Mouse (Mus musculus): Measurements from ENCODE around the gene Oca2.

Gene Oca2

GRCm38 (mm10) chr7:56381750-56382421 lies 142.3 kb downstream of the Oca2 start:
- DNase-seq (ENCODE audit: low read depth in 2 of 2, low spot score in 2 of 2), result no peak

GRCm38 (mm10) chr7:56382706-56383105 lies 143.1 kb downstream of the Oca2 start:
- DNase-seq (ENCODE audit: low read depth in 2 of 2, low spot score in 2 of 2), result no peak

- DNase-seq (ENCODE audit: low read depth in 2 of 2, low spot score in 2 of 2), result no peak
These were observed 148.7 kb downstream of the Oca2 start for GRCm38 (mm10) chr7:56388295-56388694.

- DNase-seq (ENCODE audit: low read depth in 2 of 2, low spot score in 2 of 2), result no peak
These were observed 178.7 kb downstream of the Oca2 start for GRCm38 (mm10) chr7:56418182-56418836.

DNA sequence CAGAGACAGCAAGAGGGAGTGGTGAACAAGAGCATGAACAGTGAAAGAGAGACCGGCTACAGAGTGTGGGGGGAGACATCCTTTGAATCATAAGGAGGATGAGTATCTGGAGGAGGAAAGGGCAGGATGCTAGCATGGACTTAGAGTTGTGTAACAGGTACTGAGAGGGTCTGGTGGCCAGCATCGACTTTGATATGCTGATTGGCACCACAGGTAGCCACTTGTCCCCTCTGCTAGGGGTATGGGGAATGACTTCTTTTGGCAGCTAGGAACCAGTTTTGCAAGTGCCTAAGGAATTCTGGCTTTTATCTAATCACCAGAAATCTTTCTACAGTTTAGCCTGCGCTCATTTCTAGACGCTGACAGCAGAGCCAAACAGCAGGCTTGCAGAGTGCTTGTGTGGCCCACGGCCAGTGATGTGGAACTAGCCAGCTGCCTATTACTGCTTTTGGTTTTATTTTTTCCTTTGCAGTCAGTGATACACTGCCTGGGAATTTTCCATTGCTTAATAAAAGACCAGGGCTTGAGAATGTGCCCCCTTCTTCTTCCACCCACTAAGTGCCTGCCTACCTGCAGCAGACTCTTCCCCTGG lies 179.8 kb downstream of the Oca2 start:
- no peak for DNase-seq (ENCODE audit: low read depth in 2 of 2, low spot score in 2 of 2)

DNA sequence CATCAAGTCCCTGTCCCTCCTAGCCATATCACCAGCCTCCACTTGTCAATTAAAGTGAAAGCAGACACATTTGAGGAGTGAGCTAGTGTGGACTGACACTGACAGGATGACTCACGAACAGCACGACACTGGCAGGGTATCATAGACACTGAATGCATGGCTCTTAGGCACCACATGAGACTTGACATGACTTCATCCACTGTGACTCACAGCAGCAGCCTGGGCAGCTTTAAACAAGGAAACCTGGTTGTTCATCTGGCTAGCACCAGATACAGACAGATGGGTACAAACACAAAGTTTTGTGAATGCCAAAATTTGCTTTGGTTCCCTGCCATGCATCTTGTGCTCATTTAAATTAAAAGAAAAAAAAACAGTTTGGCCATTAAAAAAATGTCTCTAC lies 182.4 kb downstream of the Oca2 start:
- no peak for DNase-seq (ENCODE audit: low read depth in 2 of 2, low spot score in 2 of 2)

GRCm38 (mm10) chr7:56423548-56423947 lies 184.0 kb downstream of the Oca2 start:
- DNase-seq (ENCODE audit: low read depth in 2 of 2, low spot score in 2 of 2), result no peak

GRCm38 (mm10) chr7:56460814-56461520 lies 221.4 kb downstream of the Oca2 start:
- no peak for DNase-seq (ENCODE audit: low read depth in 2 of 2, low spot score in 2 of 2)

DNA sequence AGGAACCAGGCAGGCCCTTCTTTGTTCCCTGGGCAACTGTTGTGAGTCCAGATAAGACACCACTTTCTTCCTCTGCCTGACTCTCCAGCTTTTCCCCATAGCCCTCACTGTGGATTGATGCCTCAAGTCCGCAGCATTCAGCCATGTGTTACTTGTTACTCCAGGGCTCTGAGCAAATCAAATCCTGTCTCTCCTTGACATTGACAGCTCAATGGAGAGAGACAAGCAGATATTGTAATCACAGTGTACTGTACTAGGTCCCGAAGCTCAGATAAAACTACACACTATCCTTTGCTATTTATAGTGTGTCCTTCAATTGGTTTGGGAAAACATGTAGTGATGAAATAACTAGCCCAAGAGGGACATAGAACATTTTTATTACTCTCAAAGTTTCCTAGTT lies 258.7 kb downstream of the Oca2 start:
- no peak for DNase-seq (ENCODE audit: low read depth in 2 of 2, low spot score in 2 of 2)

GRCm38 (mm10) chr7:56499319-56499718 lies 259.8 kb downstream of the Oca2 start:
- no peak for DNase-seq (ENCODE audit: low read depth in 2 of 2, low spot score in 2 of 2)

DNA sequence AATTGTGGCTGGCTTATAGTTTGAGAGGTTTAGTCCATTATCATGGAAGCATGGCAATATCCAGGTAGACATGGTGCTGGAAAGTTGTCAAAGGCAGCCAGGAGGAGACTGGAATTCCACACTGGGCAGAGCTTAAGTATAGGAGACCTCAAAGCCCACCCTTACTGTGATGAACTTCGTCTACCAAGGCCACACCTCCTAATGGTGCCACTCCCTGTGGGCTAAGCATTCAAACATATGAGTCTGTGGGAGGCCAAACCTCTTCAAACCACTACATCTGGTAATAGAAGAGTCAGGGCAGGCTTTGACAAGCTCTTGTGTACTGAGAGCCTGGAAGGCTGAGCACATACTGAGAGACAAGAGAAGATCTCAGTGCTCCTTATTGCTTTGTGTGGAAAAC lies 260.2 kb downstream of the Oca2 start:
- no peak for DNase-seq (ENCODE audit: low read depth in 2 of 2, low spot score in 2 of 2)

- DNase-seq (ENCODE audit: low read depth in 2 of 2, low spot score in 2 of 2), result no peak
These were observed 260.9 kb downstream of the Oca2 start for GRCm38 (mm10) chr7:56500438-56500837.

DNA sequence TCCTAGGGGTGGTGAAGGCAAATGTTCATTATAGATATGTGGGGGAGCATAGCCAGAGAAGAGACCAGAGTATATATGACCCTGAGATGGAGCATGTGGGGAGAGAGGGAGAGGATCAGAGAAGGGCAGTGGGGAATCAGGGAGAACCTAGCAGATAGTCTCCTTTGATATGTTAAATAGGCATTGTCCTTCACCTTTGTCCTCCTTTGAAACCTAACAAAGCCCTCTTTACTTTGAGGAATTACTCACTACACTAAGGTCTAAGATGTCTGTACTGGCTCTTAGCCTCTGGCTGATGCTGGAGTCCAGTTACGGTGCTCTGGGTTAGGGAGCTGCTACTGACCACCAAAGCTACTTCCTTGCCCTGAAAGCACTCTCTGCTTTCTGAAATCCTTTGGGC lies 279.0 kb downstream of the Oca2 start:
- DNase-seq (ENCODE audit: low read depth in 2 of 2, low spot score in 2 of 2), result no peak

DNA sequence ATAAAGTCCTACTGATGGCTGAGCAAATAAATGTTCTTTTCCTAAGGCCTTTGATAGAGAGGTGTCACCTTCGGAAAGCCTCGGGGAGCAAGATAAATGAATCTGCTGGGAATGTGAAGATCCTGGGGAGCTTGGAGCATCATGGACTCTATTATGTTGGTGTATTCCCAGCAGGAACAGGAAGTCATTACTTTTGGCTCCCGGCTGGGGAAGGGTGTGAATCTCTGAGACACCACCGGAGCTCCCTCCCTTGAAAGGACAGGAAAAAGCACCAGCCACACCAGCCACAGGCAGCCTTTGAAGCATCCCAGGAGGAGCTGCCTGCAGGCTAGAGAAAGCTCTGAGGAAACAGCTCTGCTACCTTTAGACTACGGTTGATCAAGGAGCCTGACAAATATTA lies 280.2 kb downstream of the Oca2 start:
- DNase-seq (ENCODE audit: low read depth in 2 of 2, low spot score in 2 of 2), result no peak

GRCm38 (mm10) chr7:56534856-56535255 lies 295.3 kb downstream of the Oca2 start:
- DNase-seq (ENCODE audit: low read depth in 2 of 2, low spot score in 2 of 2), result no peak

DNA sequence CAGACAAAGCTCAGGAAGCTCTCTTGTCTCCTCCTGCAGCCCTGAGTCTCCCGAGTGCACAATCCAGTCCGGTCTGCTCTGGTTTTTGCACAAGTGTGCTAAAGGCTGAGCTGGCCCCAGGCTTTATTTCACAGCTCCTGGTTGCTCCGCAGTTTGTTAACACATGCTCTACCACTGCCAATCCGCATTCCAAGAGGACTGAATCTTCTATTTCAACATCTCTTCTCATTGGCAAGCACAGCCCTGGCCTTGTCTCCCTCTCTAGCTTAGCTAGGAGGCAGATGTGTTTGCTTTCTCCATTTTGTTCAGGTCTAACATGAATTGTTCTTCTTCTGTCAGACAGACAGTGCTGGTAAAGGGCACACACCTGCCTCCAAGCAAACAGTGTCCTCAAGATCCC lies 309.7 kb downstream of the Oca2 start:
- no peak for DNase-seq (ENCODE audit: low read depth in 2 of 2, low spot score in 2 of 2)

DNA sequence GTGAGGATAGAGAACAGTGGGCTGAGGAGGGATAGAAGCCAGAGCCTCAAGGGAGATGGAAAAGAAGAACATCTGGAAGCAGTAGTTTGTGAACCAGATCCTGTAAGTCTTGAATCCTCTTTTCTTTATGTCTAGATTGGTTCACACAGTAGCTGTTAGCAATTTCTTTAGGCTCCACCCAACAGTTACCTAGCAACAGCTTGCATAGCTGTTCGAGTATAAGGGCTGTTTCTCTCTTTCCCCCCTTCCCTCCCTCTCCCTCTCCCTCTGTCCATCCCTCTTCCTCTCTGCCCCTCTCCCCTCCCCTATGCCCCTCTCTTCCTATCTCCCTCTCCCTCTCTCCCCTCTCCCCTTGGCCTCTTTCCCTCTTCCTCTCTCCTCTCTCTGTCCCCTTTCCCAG lies 312.2 kb downstream of the Oca2 start:
- DNase-seq (ENCODE audit: low read depth in 2 of 2, low spot score in 2 of 2), result no peak

Data from CD8-positive naive resting alpha-beta T cell, adult 2 months (primary cell).